Mouse (Mus musculus): Measurements from ENCODE around the gene Maco1. TPM values are rescaled to one million over a fixed set of nuclear protein-coding genes. Genes with fewer than 3 reads are reported as not detected.

Maco1 gene
- polyA plus RNA-seq, 1 experiment = 30.8 TPM

DNA sequence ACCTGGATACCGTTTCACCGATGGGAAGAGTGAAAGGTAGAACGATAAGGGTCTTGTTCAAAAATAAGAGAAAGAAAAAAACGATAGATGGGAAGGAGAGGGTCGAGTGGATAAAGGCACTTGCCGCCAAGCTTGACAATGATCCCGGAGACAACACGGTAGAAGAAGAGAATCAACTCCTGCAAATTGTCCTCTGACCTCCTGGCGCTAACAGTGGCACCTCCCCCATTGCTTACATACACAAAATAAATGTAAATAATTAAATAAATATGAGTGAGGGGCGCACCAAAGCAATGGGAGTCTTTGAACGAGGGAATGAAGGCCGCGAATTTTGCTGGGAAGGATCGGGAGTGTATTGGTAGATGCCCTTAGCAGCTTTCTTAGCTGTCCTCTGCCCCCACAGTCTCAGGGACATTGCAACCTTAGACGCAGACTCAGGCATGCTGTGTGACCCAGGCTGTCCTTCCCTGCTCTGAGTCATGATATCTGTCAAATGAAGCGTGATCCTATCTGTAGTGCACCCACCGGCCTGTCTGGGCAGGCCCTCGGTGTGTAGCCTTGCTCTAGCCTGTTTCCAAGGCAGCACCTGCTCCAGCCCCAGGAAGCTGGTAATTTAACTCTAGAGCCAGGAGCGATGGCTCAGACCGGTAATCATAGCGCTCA lies 84.8 kb downstream of the Maco1 start:
- no peak for TF ChIP-seq POLR2A (IDR thresholded peaks at IDR 0.05; ENCODE audit: borderline replicate concordance, low read depth, low read length)
- Histone ChIP-seq H3K4me3 (ENCODE audit: insufficient read depth, low read length) (peak overlapping the region; percentile 71), H3K4me1 (ENCODE audit: control insufficient read depth, insufficient read depth, low read length) (peaks cover 46% of the 10 kb centered on the region), H3K27ac (ENCODE audit: insufficient read depth, low read depth, low read length) (peak overlapping the region; percentile 13; the same call in 1 of the 2 replicates)

DNA sequence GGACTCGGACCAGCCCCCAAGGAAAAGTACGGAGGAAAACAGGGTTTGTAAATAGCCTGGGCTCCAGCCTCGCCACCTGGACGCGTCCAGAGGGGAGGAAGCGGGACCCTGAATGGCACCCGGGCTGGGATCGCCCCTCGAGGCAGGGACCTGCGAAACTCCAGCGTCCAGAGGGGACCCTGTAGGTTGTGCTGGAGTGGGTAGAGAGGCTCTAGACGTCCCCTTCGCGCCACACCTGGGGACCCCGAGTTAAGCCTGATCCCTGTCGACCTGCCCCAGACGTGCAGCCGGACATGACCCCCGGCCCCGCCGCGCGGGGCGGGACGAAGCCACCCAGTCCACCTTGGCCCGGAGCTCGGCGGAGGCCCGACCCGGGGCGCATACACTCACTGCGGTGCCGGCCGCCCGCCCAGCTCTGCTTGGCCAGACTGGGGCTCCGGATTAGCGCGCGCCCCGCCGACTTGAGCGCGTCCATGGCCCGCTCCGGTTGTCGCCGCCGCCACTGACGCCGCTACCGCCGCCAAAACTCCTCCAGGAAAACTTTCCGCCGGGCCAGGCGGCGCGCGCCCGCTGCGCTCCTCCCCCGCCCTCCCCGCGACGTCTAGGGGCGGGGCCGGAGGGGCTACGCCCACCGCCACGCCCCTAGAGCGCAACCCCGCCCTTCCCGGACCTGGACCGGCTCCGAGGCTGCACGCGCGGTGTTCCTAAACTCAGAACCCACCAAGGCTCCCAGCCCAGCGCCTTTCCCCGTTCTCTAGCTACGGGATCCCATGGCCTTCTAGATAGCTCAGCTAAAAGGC lies 85.5 kb downstream of the Maco1 start, which contains the start of gene Ldlrap1:
Ldlrap1 (minus strand) TSS at position 599 of the 800 bp plus-strand sequence.
- no peak for TF ChIP-seq POLR2A (IDR thresholded peaks at IDR 0.05; ENCODE audit: borderline replicate concordance, low read depth, low read length)
- TF ChIP-seq CTCF (IDR thresholded peaks at IDR 0.05; ENCODE audit: low read depth, low read length) = no peak
- H3K4me3 ChIP-seq (ENCODE audit: insufficient read depth, low read length) = peak within 1 kb of the TSS; percentile 88
- peak within 1 kb of the TSS; percentile 15 for H3K27ac ChIP-seq (ENCODE audit: insufficient read depth, low read depth, low read length)
- H3K4me1 ChIP-seq (ENCODE audit: control insufficient read depth, insufficient read depth, low read length) = peaks cover 46% of the 10 kb centered on the region

DNA sequence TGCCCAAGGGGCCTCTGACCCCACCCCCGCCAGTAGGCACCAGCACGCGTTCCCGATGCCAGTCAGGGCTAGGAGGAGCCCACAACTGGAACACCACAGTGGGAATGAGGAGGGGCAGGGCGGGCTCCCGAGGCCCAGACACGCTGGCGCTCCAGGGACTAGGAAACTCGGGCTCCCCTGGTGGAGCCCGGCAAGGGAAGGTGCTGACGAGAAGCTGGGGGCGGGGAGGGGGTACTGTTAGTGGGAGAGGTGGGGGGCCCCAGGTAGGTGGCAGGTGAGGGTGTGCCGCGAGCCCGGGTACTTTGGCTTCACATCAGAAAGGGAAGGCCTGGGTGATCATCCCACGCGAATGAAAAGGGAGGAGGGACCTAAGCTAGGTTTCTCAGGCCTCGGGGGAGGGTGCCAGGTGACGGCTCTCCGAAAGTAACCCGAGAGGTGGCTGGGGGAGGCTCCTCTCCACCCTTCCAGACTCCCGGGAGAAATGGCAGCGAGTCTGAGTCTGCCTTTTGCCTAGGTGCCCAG lies 86.2 kb downstream of the Maco1 start:
- H3K4me1 ChIP-seq (ENCODE audit: control insufficient read depth, insufficient read depth, low read length) = peaks cover 42% of the 10 kb centered on the region
- H3K4me3 ChIP-seq (ENCODE audit: insufficient read depth, low read length) = peak overlapping the region; percentile 88
- no peak for TF ChIP-seq POLR2A (IDR thresholded peaks at IDR 0.05; ENCODE audit: borderline replicate concordance, low read depth, low read length)
- no peak for TF ChIP-seq CTCF (IDR thresholded peaks at IDR 0.05; ENCODE audit: low read depth, low read length)
- no peak overlapping the region; the same call in 1 of the 2 replicates for H3K27ac ChIP-seq (ENCODE audit: insufficient read depth, low read depth, low read length)

DNA sequence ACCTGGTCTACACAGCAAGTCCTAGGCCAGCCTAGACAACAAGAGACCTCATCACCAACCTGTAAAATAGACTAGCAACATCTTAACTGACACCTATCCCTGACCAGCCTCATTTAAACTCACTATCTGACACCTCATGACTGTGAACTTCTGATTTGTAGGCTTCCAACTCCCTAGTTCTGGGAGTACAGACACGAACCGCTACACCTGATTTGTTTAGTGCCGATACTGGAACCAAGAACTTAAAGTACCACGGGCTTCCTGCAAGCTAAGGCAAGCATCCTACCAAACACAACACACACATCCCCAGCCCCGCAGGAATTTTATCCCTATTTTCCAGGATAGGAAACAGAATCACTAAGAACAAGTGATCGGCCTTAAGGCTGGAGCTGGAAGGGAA lies 86.9 kb downstream of the Maco1 start:
- peaks cover 46% of the 10 kb centered on the region for H3K4me1 ChIP-seq (ENCODE audit: control insufficient read depth, insufficient read depth, low read length)
- peak overlapping the region; percentile 88 for H3K4me3 ChIP-seq (ENCODE audit: insufficient read depth, low read length)
- TF ChIP-seq CTCF (IDR thresholded peaks at IDR 0.05; ENCODE audit: low read depth, low read length) (no peak), POLR2A (IDR thresholded peaks at IDR 0.05; ENCODE audit: borderline replicate concordance, low read depth, low read length) (no peak)
- no peak overlapping the region for H3K27ac ChIP-seq (ENCODE audit: insufficient read depth, low read depth, low read length)

DNA sequence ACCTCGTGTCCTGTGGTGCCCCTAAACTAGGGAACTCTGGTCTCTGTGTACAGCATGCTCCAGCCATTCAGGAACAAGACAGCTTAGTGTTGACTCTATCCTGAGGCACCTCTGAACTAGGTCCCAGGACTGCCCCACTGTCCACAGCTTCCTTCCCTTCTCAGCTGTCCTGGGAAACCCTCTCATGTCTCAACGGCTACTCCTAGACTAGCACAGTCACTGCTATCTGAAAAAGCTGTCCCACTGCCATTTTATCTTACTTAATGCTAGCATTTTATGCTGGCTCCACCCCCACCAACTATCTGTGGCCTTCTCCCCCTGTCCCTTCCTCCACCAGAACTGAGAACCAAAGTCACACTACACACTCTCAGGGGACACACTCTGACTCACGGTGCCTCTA lies 88.8 kb downstream of the Maco1 start:
- Histone ChIP-seq H3K4me1 (ENCODE audit: control insufficient read depth, insufficient read depth, low read length) (peaks cover 62% of the 10 kb centered on the region), H3K4me3 (ENCODE audit: insufficient read depth, low read length) (no peak overlapping the region), H3K27ac (ENCODE audit: insufficient read depth, low read depth, low read length) (peak overlapping the region; percentile 73)
- TF ChIP-seq POLR2A (IDR thresholded peaks at IDR 0.05; ENCODE audit: borderline replicate concordance, low read depth, low read length) (no peak), CTCF (IDR thresholded peaks at IDR 0.05; ENCODE audit: low read depth, low read length) (no peak)

DNA sequence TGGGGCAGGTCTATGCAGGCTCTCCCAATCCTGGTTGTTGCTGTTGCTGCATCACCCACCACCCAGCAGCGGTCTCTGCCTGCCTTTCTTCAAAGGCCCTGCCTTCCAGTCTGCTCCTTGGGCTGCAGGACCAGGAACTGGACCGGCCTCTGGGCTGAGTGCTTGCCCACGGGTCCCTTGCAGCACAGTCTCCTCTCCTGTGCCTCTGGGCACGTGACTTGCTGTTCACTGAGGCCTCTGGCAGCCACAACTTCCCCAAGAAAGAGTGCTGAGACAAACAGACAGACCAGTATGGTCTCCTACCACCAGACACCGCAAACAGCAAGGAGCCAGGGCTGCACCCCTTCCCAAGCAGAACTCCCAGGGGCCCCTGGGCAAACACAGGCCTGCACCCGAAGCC lies 90.8 kb downstream of the Maco1 start:
- Histone ChIP-seq H3K27ac (ENCODE audit: insufficient read depth, low read depth, low read length) (peak overlapping the region; percentile 96), H3K4me1 (ENCODE audit: control insufficient read depth, insufficient read depth, low read length) (peaks cover 72% of the 10 kb centered on the region), H3K4me3 (ENCODE audit: insufficient read depth, low read length) (peak overlapping the region; percentile 34)
- TF ChIP-seq CTCF (IDR thresholded peaks at IDR 0.05; ENCODE audit: low read depth, low read length) (no peak), POLR2A (IDR thresholded peaks at IDR 0.05; ENCODE audit: borderline replicate concordance, low read depth, low read length) (no peak)

DNA sequence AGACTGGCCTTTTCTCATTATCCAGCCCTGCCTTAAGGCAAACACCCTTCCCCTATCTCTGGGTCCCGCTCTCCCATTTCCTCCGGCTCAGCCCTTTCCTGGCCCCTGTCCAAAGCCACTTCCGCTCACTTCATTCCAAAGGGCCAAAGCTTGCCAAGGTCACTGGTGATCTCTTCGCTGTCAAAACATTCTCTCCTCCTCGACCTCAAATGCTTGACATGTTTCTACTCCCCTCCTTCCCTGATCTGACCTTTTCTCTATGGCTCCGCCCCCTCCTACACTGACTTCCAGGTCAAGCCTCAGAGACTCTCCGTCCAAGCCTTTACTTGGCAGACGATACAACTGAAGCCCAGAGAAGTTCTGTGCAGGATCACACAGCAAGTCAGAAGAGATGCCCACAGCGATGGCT lies 92.3 kb downstream of the Maco1 start:
- Histone ChIP-seq H3K27ac (ENCODE audit: insufficient read depth, low read depth, low read length) (peak overlapping the region; percentile 96), H3K4me3 (ENCODE audit: insufficient read depth, low read length) (peak overlapping the region; percentile 31), H3K4me1 (ENCODE audit: control insufficient read depth, insufficient read depth, low read length) (peaks cover 72% of the 10 kb centered on the region)
- TF ChIP-seq CTCF (IDR thresholded peaks at IDR 0.05; ENCODE audit: low read depth, low read length) = no peak

DNA sequence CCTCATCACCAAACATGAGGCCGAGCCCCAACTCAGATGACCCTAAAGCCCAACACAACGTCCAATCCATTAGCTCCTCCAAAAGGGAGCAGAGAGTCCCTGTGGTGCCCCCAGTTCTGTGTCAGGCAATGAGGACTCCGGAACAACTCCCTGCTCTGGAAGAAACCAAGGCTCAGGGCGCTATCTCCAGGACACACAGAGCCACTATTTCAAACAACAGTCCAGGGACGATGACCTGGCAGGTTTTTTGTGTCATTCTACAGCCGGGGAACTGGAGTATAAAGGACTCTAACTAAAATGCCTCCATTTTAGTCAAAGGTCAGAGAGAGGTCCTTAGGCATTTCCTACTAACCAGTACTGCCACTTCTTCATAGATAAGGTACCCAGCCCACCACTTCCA lies 92.9 kb downstream of the Maco1 start:
- Histone ChIP-seq H3K4me1 (ENCODE audit: control insufficient read depth, insufficient read depth, low read length) (peaks cover 67% of the 10 kb centered on the region), H3K27ac (ENCODE audit: insufficient read depth, low read depth, low read length) (peak overlapping the region; percentile 96), H3K4me3 (ENCODE audit: insufficient read depth, low read length) (0 out of 2 replicates have a peak overlapping the region, but pooled peaks have one; percentile 31)
- TF ChIP-seq POLR2A (IDR thresholded peaks at IDR 0.05; ENCODE audit: borderline replicate concordance, low read depth, low read length) = no peak
- TF ChIP-seq CTCF (IDR thresholded peaks at IDR 0.05; ENCODE audit: low read depth, low read length) = no peak

DNA sequence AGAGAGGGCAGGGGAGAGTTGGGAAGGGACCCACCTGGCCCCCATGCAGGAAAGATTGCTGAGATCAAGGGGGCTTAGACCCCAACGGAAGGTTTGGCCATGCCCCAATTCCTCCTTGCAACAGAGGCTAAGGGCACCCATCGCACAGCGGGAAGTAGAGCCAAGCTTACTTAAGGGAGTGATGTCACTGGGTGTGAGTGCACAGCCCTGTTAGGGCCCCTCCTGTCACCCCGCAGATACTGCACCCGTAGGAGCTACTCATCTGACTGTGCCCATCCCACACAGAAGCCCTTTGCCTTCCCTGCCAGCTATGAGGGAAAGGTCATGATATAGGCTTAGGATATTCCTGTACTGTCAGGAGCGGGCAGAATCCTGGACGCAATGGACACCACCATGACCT lies 93.6 kb downstream of the Maco1 start:
- no peak for TF ChIP-seq CTCF (IDR thresholded peaks at IDR 0.05; ENCODE audit: low read depth, low read length)
- no peak for TF ChIP-seq POLR2A (IDR thresholded peaks at IDR 0.05; ENCODE audit: borderline replicate concordance, low read depth, low read length)
- peak overlapping the region; percentile 96 for H3K27ac ChIP-seq (ENCODE audit: insufficient read depth, low read depth, low read length)
- no peak overlapping the region for H3K4me3 ChIP-seq (ENCODE audit: insufficient read depth, low read length)
- peaks cover 60% of the 10 kb centered on the region for H3K4me1 ChIP-seq (ENCODE audit: control insufficient read depth, insufficient read depth, low read length)

DNA sequence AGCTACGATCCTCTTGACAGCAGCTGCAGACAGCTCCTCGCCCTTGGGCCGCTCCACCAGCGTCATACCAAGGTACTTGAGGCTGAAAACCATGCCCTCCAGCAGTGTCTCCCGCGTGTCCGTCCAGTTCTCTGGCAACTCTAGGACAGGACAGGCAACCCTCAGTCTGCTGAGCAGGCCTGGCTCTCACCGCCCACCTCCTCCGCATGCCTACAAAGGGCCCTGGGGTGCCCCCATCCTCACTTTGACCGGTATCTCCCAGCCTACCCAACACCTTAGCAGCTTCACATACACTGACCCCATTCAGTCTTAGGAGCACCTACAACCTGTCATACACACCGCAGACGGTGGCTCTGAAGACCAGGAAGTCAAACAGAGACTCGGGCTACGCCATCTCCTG lies 94.2 kb downstream of the Maco1 start:
- Histone ChIP-seq H3K4me1 (ENCODE audit: control insufficient read depth, insufficient read depth, low read length) (peaks cover 55% of the 10 kb centered on the region), H3K4me3 (ENCODE audit: insufficient read depth, low read length) (no peak overlapping the region), H3K27ac (ENCODE audit: insufficient read depth, low read depth, low read length) (peak overlapping the region; percentile 37)

More for the DNA sequence above, 94.2 kb downstream of the Maco1 start:
- TF ChIP-seq POLR2A (IDR thresholded peaks at IDR 0.05; ENCODE audit: borderline replicate concordance, low read depth, low read length) (no peak), CTCF (IDR thresholded peaks at IDR 0.05; ENCODE audit: low read depth, low read length) (no peak)

Data from bone marrow macrophage, adult 2 months (primary cell).